Mouse (Mus musculus) liver, embryonic 14 days (tissue): ENCODE measurements around the gene Rdh11. TPM values are rescaled to one million over a fixed set of nuclear protein-coding genes. Genes with fewer than 3 reads are reported as not detected.

ENCODE experiments used
- polyA plus RNA-seq: library from polyadenylated mRNA; depleted of rRNA; stranded (reverse); fragments of >200 nt; gene quantifications from 2 replicates; pipeline ENCODE4 v1.2.3, GENCODE M21; 2012; rRNA removed

Gene Rdh11
- 13.7 and 16.9 TPM in 2 replicates for polyA plus RNA-seq

GRCm38 (mm10) chr12:79192193-79192592 lies at the start of gene Rdh11:
Rdh11 (minus strand) TSS chr12:79192293.

GRCm38 (mm10) chr12:79208703-79209464 lies 16.8 kb upstream of the Rdh11 start, which contains the start of gene Rdh12:
Rdh12 (plus strand) TSS chr12:79208914.

DNA sequence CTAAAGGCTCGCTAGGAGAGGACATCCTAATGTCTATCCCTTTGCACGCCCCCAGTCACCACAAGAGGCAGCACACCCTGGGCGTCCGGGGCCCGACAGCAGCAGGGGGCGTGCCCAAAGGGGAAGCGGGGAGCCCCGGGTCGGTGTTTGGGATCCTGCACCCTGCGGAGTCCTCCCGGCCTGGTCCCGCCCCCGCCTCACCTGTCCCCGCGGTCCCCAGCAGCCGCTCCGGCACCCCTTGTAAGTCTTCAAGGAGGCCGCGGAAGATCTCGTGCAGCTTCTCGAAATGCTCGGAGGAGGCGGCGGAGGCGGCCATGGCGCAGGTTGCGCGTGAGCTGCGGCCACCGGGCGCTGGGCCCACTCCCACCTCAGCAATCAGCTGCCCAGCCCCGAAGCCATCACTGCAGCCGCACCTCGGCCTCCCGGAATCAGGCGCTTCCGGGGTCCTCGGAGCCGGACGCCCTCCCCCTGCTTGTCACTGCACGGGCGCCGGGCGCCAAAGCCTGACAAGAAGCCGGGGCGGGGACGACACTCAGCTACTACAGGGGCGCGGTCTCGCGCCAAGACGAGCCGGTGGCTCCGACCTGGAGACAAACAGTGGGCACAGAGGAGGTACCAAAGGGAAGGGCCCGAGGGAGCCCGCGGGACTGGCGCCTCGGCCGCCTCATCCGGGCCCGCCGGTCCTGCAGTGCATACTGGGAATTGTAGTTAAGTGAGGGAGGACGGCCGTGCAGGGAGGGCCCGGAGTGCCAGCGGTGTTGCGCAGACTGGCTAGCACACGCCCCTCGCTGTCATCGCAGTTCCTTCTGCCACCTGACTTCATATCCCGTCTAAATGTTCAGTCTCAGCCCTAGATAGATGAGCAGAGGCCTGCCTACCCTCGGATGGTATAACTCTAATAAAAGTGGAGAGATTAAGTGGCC lies 19.8 kb downstream of the Rdh11 start, which contains the start of gene Vti1b:
TSS of gene Vti1b (minus strand) at position 649 of the 923 bp plus-strand sequence.

GRCm38 (mm10) chr12:79130299-79131177 lies 61.6 kb downstream of the Rdh11 start, which contains the start of gene Arg2:
Arg2 (plus strand) TSS chr12:79130777.

Other genes with a start within 250 kb of the Rdh11 start
- 2.1 and 2.6 TPM in 2 replicates for gene Tmem229b, start 184.7 kb downstream of the Rdh11 start, polyA plus RNA-seq
- 0.15 and 0.27 TPM in 2 replicates for gene Plekhh1, start 163.1 kb downstream of the Rdh11 start, polyA plus RNA-seq
- 3.3 and 3.5 TPM in 2 replicates for gene Pigh, start 102.6 kb downstream of the Rdh11 start, polyA plus RNA-seq
- gene Arg2, start 61.5 kb downstream of the Rdh11 start, polyA plus RNA-seq: 0.02 and 0.07 TPM in 2 replicates
- gene Vti1b, start 19.6 kb downstream of the Rdh11 start, polyA plus RNA-seq: 18.5 and 19.4 TPM in 2 replicates
- gene Rdh12, start 16.6 kb upstream of the Rdh11 start, polyA plus RNA-seq: 0.26 and 0.39 TPM in 2 replicates
- 10.1 and 11.9 TPM in 2 replicates for gene Zfyve26, start 104.0 kb upstream of the Rdh11 start, polyA plus RNA-seq
- 2.4 and 2.9 TPM in 2 replicates for gene Rad51b, start 105.0 kb upstream of the Rdh11 start, polyA plus RNA-seq